Mouse (Mus musculus) E14TG2a.4 (cell line): ENCODE measurements around the gene Pde6h.

Experiments used
- H3K27me3 ChIP-seq: 2 replicates; pipeline ENCODE4 v1.6.1; 2014; ENCODE audit warnings: low read length, control low read depth; ENCODE audit not compliant: insufficient read depth
- H3K36me3 ChIP-seq: 2 replicates; pipeline ENCODE4 v1.6.1; 2014; ENCODE audit warnings: low read length, control low read depth; ENCODE audit not compliant: insufficient read depth
- H3K4me1 ChIP-seq: replicated peaks from 2 replicates; pipeline ENCODE4 v1.6.1; 2014; ENCODE audit warnings: low read depth, low read length, control low read depth
- H3K4me3 ChIP-seq: replicated peaks from 2 replicates; pipeline ENCODE4 v1.5.1; 2014; ENCODE audit warnings: mild to moderate bottlenecking, low read length
- H3K9me3 ChIP-seq: 2 replicates; pipeline ENCODE4 v1.6.1; 2014; ENCODE audit warnings: low read length, control low read depth
- CTCF ChIP-seq: conservative IDR thresholded peaks from 2 replicates; pipeline ENCODE4 v1.5.1; 2014; ENCODE audit warnings: low read length
- NANOG ChIP-seq: IDR thresholded peaks from 2 replicates; pipeline ENCODE4 v1.6.1; 2014; ENCODE audit warnings: borderline replicate concordance, low read length, mixed read lengths
- POU5F1 ChIP-seq: IDR thresholded peaks from 2 replicates; pipeline ENCODE4 v1.6.1; 2014; ENCODE audit warnings: low read length, borderline replicate concordance

Gene Pde6h

GRCm38 (mm10) chr6:136988536-136989060 is 65.0 kb downstream of the Pde6h start:
- no peaks in the 10 kb centered on the region for H3K27me3 ChIP-seq
- no peak overlapping the region for H3K4me3 ChIP-seq
- peaks cover 22% of the 10 kb centered on the region; the same call in 1 of the 2 replicates for H3K4me1 ChIP-seq
- TF ChIP-seq NANOG = no peak
- TF ChIP-seq POU5F1 = no peak
- TF ChIP-seq CTCF = no peak
- no peaks in the 10 kb centered on the region for H3K36me3 ChIP-seq
- no peaks in the 10 kb centered on the region for H3K9me3 ChIP-seq

DNA sequence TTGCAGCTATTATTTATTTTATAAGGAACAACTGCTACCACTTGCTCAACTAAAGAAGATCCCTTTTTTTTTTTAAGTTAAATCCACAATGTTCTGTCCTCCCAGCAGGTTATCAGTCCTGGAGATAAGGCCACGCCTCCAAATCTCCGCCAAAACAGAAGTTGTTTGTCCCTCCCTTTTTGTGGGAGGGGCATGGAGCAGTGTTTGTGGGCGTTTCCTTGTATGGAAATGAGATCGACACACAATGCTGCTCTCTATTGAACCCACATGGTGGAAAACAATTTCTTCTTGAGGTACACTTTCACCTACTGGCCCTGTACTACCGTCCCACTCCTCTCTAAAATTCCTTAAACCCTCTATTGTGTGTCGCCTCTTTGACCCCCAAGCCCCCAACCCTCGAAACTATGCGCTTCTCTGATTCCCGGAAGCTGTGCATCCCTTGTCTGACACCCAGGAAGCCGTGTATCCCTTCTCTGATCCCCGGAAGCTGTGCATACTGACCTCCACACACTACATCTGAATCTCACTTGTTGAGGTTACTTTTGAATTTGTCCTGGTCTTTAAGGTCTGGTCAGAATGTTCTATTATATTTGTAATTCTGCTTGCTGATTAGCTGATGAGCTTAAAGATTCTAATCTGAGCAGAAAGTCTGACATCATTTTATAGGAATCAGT is 66.3 kb downstream of the Pde6h start:
- TF ChIP-seq POU5F1 (no peak), NANOG (no peak), CTCF (no peak)

DNA sequence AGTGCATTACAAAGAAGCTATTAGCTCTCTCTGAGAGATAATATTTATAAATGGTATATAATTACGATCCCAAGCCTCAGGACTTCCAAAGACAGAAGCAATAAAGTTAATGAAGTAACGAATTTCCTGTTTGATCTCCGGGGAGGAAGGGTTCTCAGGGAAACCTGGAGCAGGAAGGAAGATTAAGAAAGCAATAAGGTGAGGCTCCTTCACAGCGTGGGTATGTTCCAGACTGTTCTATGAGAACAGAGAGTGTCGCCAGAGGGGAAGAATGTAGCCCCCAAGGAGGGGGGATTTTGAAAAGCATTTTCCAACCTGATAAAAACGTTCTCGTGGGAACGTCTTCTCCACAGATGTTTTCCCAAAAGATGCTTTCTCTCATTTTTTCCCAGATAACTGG is 66.9 kb downstream of the Pde6h start:
- Histone ChIP-seq H3K36me3 (no peaks in the 10 kb centered on the region), H3K27me3 (no peaks in the 10 kb centered on the region), H3K4me1 (peaks cover 19% of the 10 kb centered on the region), H3K4me3 (peak overlapping the region; percentile 67; the same call in 1 of the 2 replicates), H3K9me3 (no peaks in the 10 kb centered on the region)
- no peak for TF ChIP-seq POU5F1

More for the DNA sequence above, 66.3 kb downstream of the Pde6h start:
- Histone ChIP-seq H3K27me3 (no peaks in the 10 kb centered on the region), H3K9me3 (no peaks in the 10 kb centered on the region), H3K36me3 (no peaks in the 10 kb centered on the region), H3K4me1 (peaks cover 19% of the 10 kb centered on the region; the same call in 1 of the 2 replicates), H3K4me3 (peak overlapping the region; percentile 67)

DNA sequence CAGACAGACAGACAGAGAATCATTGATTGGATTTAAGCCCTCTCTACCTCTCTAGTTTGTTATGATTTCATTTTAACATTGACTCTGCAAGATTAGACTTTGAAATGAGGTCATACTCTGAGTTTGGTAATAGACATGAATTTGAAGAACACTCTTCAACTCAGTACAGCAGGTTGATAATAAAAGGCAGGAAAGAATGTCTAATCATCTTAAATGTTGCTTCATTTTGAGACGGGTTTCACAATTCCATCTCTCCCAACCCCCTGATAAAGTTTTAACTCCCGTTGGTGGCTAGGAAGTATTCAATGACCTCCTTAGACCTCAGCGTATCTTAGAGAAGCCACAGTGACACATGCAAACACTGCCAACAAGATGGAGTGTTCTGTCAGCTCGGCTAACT is 69.9 kb downstream of the Pde6h start:
- peaks cover 3% of the 10 kb centered on the region; the same call in 1 of the 2 replicates for H3K27me3 ChIP-seq
- no peaks in the 10 kb centered on the region for H3K36me3 ChIP-seq
- TF ChIP-seq NANOG (no peak), POU5F1 (no peak), CTCF (no peak)
- H3K4me1 ChIP-seq = peaks cover 12% of the 10 kb centered on the region
- no peaks in the 10 kb centered on the region for H3K9me3 ChIP-seq
- no peak overlapping the region for H3K4me3 ChIP-seq

DNA sequence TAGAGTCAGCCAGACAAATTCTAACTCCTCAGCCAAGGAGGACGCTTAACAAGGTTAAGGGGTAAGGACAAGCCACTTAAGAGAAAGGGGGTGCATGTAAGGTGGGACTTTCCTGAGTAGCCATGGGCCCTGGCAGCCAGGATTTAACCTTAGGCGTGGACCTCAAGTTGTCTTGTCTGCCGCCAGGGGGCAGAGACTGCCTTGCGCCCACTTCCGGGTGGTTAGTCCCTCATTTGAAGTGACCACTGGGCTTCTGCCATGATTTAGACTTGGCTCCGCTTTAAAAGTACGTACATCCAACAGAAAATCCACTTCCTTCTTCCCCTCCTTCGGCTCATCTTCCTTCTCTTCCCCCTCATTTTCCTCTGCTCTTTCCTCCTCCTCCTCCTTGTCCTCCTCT is 71.9 kb downstream of the Pde6h start:
- peaks cover 3% of the 10 kb centered on the region; the same call in 1 of the 2 replicates for H3K27me3 ChIP-seq

DNA sequence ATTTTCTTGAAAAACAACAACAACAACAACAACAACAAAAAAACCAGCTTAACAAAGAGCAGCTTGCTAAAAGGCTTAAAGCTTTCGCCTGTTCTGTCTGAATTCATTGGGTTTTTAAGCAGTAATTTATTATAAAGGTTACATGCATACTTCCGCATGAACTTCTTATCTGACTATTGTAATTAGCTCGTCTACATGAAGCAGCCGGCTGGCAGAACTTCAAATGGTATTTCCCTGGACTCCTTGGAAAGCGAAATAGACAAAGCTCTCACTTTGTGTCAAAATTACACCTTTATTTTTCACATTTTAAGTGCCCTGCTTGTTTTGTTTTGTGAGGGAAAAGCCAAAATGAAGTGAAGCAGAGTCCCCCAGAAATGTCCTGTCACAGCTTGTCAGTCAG is 72.7 kb downstream of the Pde6h start:
- Histone ChIP-seq H3K27me3 (peaks cover 3% of the 10 kb centered on the region; the same call in 1 of the 2 replicates), H3K9me3 (no peaks in the 10 kb centered on the region), H3K4me1 (peaks cover 13% of the 10 kb centered on the region), H3K4me3 (no peak overlapping the region), H3K36me3 (no peaks in the 10 kb centered on the region)
- TF ChIP-seq CTCF = no peak
- no peak for TF ChIP-seq POU5F1
- no peak for TF ChIP-seq NANOG

More for the DNA sequence above, 71.9 kb downstream of the Pde6h start:
- no peak for TF ChIP-seq NANOG
- peak; percentile 34; the same call in 1 of the 2 replicates for TF ChIP-seq CTCF
- H3K4me1 ChIP-seq = peaks cover 9% of the 10 kb centered on the region
- H3K4me3 ChIP-seq = no peak overlapping the region
- no peaks in the 10 kb centered on the region for H3K9me3 ChIP-seq
- no peaks in the 10 kb centered on the region for H3K36me3 ChIP-seq

DNA sequence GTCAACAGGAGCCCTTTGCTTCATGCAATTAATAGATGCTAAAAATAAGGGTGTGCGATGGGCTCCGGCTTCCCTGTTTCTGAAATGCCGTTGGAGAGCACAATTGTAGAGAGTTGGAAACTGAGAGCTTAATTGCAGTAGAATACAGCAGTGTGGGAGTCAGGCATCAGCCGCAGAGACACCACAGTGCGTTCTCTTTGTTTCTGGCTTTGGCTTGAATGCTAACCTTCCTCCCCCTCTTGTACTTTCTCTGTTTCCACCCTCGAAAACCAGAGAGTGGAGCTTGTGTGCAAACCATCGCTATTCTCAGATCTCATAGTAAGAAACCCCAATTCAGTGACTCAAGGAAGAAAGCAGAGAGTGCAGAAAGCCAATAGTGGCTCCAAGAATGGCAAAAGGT is 74.5 kb downstream of the Pde6h start:
- H3K27me3 ChIP-seq = peaks cover 3% of the 10 kb centered on the region; the same call in 1 of the 2 replicates
- H3K36me3 ChIP-seq = no peaks in the 10 kb centered on the region
- TF ChIP-seq CTCF (no peak), POU5F1 (no peak)
- H3K9me3 ChIP-seq = peaks cover 8% of the 10 kb centered on the region
- H3K4me1 ChIP-seq = peaks cover 13% of the 10 kb centered on the region
- H3K4me3 ChIP-seq = no peak overlapping the region

GRCm38 (mm10) chr6:136999009-136999408 is 75.4 kb downstream of the Pde6h start:
- peaks cover 3% of the 10 kb centered on the region; the same call in 1 of the 2 replicates for H3K27me3 ChIP-seq
- no peak for TF ChIP-seq NANOG
- no peak for TF ChIP-seq POU5F1
- no peak for TF ChIP-seq CTCF
- no peak overlapping the region for H3K4me3 ChIP-seq
- no peaks in the 10 kb centered on the region for H3K36me3 ChIP-seq
- H3K4me1 ChIP-seq = peaks cover 13% of the 10 kb centered on the region
- peaks cover 16% of the 10 kb centered on the region for H3K9me3 ChIP-seq
